Mouse (Mus musculus) heart, adult 2 months (tissue): ENCODE measurements at regions not wholly inside any gene's neighbourhood (a gene's known extent, or its start where the extent isn't known, plus 50 kb on each side); places are given as distances from the start of the nearest gene placed in this dataset.
"Not testable (repeated sequence)": the region's sequence is repeated elsewhere in the genome, so short reads cannot be mapped to it uniquely, and the experiment has no call there.

Experiments used
- CTCF ChIP-seq: fragments of 200-600 bp; IDR thresholded peaks from 2 replicates; pipeline ENCODE4 v1.8.1; 2022; ENCODE audit warnings: antibody characterized with exemption, mild to moderate bottlenecking, moderate library complexity
- EP300 ChIP-seq: fragments of 200-500 bp; IDR thresholded peaks from 2 replicates; pipeline ENCODE4 v1.6.1; 2011; ENCODE audit warnings: low read depth, low read length, control low read depth; ENCODE audit not compliant: insufficient read depth
- POLR2A ChIP-seq: fragments of 200-500 bp; IDR thresholded peaks from 2 replicates; pipeline ENCODE4 v1.6.1; 2011; ENCODE audit warnings: mild to moderate bottlenecking, low read depth, low read length, control low read depth; ENCODE audit not compliant: insufficient read depth

DNA sequence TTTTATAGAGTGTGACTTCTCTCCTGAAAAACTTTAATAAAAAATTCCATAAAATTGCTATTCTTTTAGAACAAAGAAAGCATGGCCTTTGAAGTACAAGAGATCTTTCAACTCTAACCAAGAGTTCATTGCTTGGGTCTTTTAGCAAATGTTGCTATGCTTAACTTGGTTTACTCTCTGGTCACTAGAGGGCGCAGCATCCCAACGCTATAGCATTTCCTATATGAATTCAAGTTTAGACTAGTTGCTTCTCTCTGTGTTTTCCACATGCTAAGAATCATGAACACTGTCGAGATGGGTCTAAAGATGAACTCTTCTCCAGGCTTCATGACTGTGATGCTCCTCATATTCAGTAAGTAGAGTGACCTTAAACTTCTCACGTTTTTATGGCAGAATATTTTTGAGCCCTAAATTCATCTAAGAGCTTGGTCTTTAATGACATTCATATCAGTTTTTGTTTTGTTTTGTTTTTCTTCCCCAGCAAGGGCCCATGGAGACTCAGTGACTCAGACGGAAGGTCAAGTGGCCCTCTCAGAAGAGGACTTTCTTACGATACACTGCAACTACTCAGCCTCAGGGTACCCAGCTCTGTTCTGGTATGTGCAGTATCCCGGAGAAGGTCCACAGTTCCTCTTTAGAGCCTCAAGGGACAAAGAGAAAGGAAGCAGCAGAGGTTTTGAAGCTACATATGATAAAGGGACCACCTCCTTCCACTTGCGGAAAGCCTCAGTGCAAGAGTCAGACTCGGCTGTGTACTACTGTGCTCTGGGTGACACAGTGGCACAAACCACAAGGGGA, 823.2 kb upstream of the Olfr1507 start:
- TF ChIP-seq POLR2A, CTCF, EP300: not testable (repeated sequence)
